Mouse (Mus musculus) heart, embryonic 10.5 days (tissue): ENCODE measurements around the gene Ehmt2. TPM values are rescaled to one million over a fixed set of nuclear protein-coding genes. Genes with fewer than 3 reads are reported as not detected.
"Not testable (repeated sequence)": the region's sequence is repeated elsewhere in the genome, so short reads cannot be mapped to it uniquely, and the experiment has no call there.

Source experiments
- DNase-seq: peaks from one replicate; pipeline ENCODE4 v3.0.0-alpha.2; 2017; ENCODE audit warnings: low spot score
- H3K27ac ChIP-seq: fragments of 300-500 bp; sonication (generic); 2 replicates; pipeline ENCODE4 v1.5.1; 2016; ENCODE audit warnings: mild to moderate bottlenecking
- H3K27me3 ChIP-seq: fragments of 300-500 bp; sonication (generic); 2 replicates; pipeline ENCODE4 v1.6.1; 2016; ENCODE audit warnings: mild to moderate bottlenecking; ENCODE audit not compliant: poor library complexity, insufficient read depth, severe bottlenecking
- H3K36me3 ChIP-seq: fragments of 300-500 bp; sonication (generic); 2 replicates; pipeline ENCODE4 v1.6.1; 2016; ENCODE audit warnings: mild to moderate bottlenecking, moderate library complexity
- H3K4me1 ChIP-seq: fragments of 300-500 bp; sonication (generic); 2 replicates; pipeline ENCODE4 v1.6.1; 2016; ENCODE audit warnings: mild to moderate bottlenecking
- H3K4me3 ChIP-seq: fragments of 300-500 bp; sonication (generic); 2 replicates; pipeline ENCODE4 v1.5.1; 2016; ENCODE audit warnings: mild to moderate bottlenecking, moderate library complexity
- H3K9me3 ChIP-seq: fragments of 300-500 bp; sonication (generic); 2 replicates; pipeline ENCODE4 v1.6.1; 2016; ENCODE audit warnings: mild to moderate bottlenecking, moderate library complexity
- WGBS: fragments of 180-500 bp; shearing (Covaris S2); methylation state at CpG from one replicate; pipeline ENCODE4 v1.1.7; 2016; 5-methylcytosine and 5-hydroxymethylcytosine counted together
- polyA plus RNA-seq: library from polyadenylated mRNA; unstranded; fragments of >200 nt; fragmentation: Nextera tagmentation; extraction: Ambion mirVana; gene quantifications from 2 replicates; pipeline ENCODE4 v1.2.1, GENCODE M21; 2016

Gene Ehmt2
- polyA plus RNA-seq, 1 experiment from 2014 or later, result 66.0 TPM

- no peak overlapping the region for H3K4me3 ChIP-seq
- 94% methylated on average over 4 of the region's 4 CpGs for WGBS
- H3K36me3 ChIP-seq, result peaks cover 24% of the 10 kb centered on the region
Observed at GRCm38 (mm10) chr17:34953904-34954303, 55.6 kb downstream of the Ehmt2 start.

GRCm38 (mm10) chr17:34954831-34955230 lies 56.6 kb downstream of the Ehmt2 start:
- H3K4me3 ChIP-seq, result no peak overlapping the region
- WGBS, result 77% methylated on average over 4 of the region's 4 CpGs
- no peak overlapping the region for H3K27ac ChIP-seq
- H3K4me1 ChIP-seq, result peaks cover 13% of the 10 kb centered on the region
- peaks cover 18% of the 10 kb centered on the region for H3K36me3 ChIP-seq
- no peaks in the 10 kb centered on the region for H3K9me3 ChIP-seq
- peaks cover 22% of the 10 kb centered on the region; the same call in 1 of the 2 replicates for H3K27me3 ChIP-seq
- no peak for DNase-seq

More at GRCm38 (mm10) chr17:34953904-34954303, 55.6 kb downstream of the Ehmt2 start:
- peaks cover 12% of the 10 kb centered on the region for H3K4me1 ChIP-seq
- peaks cover 22% of the 10 kb centered on the region; the same call in 1 of the 2 replicates for H3K27me3 ChIP-seq
- no peaks in the 10 kb centered on the region for H3K9me3 ChIP-seq
- DNase-seq, result no peak
- no peak overlapping the region for H3K27ac ChIP-seq

GRCm38 (mm10) chr17:34955884-34956283 lies 57.6 kb downstream of the Ehmt2 start:
- DNase-seq, result no peak
- peaks cover 8% of the 10 kb centered on the region for H3K36me3 ChIP-seq
- peaks cover 12% of the 10 kb centered on the region for H3K4me1 ChIP-seq
- peaks cover 22% of the 10 kb centered on the region; the same call in 1 of the 2 replicates for H3K27me3 ChIP-seq
- WGBS, result 72% methylated on average over 3 of the region's 3 CpGs
- no peak overlapping the region for H3K4me3 ChIP-seq
- H3K27ac ChIP-seq, result no peak overlapping the region
- H3K9me3 ChIP-seq, result no peaks in the 10 kb centered on the region

- Histone ChIP-seq H3K27ac (no peak overlapping the region), H3K36me3 (peaks cover 4% of the 10 kb centered on the region; the same call in 1 of the 2 replicates), H3K27me3 (peaks cover 22% of the 10 kb centered on the region; the same call in 1 of the 2 replicates), H3K4me3 (no peak overlapping the region), H3K9me3 (no peaks in the 10 kb centered on the region), H3K4me1 (peaks cover 7% of the 10 kb centered on the region)
- 19% methylated on average over 1 of the region's 1 CpGs for WGBS
- DNase-seq, result no peak
Observed at GRCm38 (mm10) chr17:34956340-34956739, 58.1 kb downstream of the Ehmt2 start.

- not testable (repeated sequence) for H3K27ac ChIP-seq, H3K4me1 ChIP-seq, H3K4me3 ChIP-seq, H3K9me3 ChIP-seq, H3K36me3 ChIP-seq, DNase-seq
- H3K27me3 ChIP-seq, result peaks cover 31% of the 10 kb centered on the region; the same call in 1 of the 2 replicates
- WGBS, result 17% methylated on average over 35 of the region's 40 CpGs
Observed at GRCm38 (mm10) chr17:34957291-34957690, 59.0 kb downstream of the Ehmt2 start.

GRCm38 (mm10) chr17:34957966-34958365 lies 59.7 kb downstream of the Ehmt2 start:
- 28% methylated on average over 21 of the region's 40 CpGs for WGBS
- H3K4me1 ChIP-seq, H3K27ac ChIP-seq, H3K4me3 ChIP-seq, H3K36me3 ChIP-seq, H3K9me3 ChIP-seq, DNase-seq: not testable (repeated sequence)
- H3K27me3 ChIP-seq, result peaks cover 36% of the 10 kb centered on the region; the same call in 1 of the 2 replicates

- H3K4me3 ChIP-seq, result peak overlapping the region; percentile 58
- not testable (repeated sequence) for H3K36me3 ChIP-seq, H3K4me1 ChIP-seq, DNase-seq, H3K9me3 ChIP-seq, H3K27ac ChIP-seq
- 4% methylated on average over 26 of the region's 47 CpGs for WGBS
- H3K27me3 ChIP-seq, result peaks cover 41% of the 10 kb centered on the region; the same call in 1 of the 2 replicates
Observed at GRCm38 (mm10) chr17:34958734-34959129, 60.5 kb downstream of the Ehmt2 start.

GRCm38 (mm10) chr17:34959130-34959778 lies 61.0 kb downstream of the Ehmt2 start, which contains the start of gene Hspa1b:
Gene Hspa1b, minus strand, starts transcription at chr17:34959238.
- DNase-seq, result peak; percentile 92
- Histone ChIP-seq H3K4me3 (peak within 1 kb of the TSS; percentile 58), H3K27ac (peak within 1 kb of the TSS; percentile 88), H3K27me3 (peaks cover 43% of the 10 kb centered on the region; the same call in 1 of the 2 replicates)
- WGBS, result under 1% methylated on average over 31 of the region's 32 CpGs
- not testable (repeated sequence) for H3K9me3 ChIP-seq, H3K4me1 ChIP-seq, H3K36me3 ChIP-seq

- Histone ChIP-seq H3K27ac (peak overlapping the region; percentile 88), H3K4me1 (peaks cover 7% of the 10 kb centered on the region), H3K27me3 (peaks cover 40% of the 10 kb centered on the region; the same call in 1 of the 2 replicates), H3K4me3 (peak overlapping the region; percentile 58), H3K9me3 (no peaks in the 10 kb centered on the region), H3K36me3 (no peaks in the 10 kb centered on the region)
- 10% methylated on average over 12 of the region's 12 CpGs for WGBS
- DNase-seq, result no peak
Observed at GRCm38 (mm10) chr17:34959881-34960515, 61.7 kb downstream of the Ehmt2 start.

GRCm38 (mm10) chr17:34960702-34961493 lies 62.6 kb downstream of the Ehmt2 start:
- Histone ChIP-seq H3K36me3 (no peaks in the 10 kb centered on the region), H3K9me3 (no peaks in the 10 kb centered on the region), H3K4me3 (no peak overlapping the region), H3K27me3 (peaks cover 33% of the 10 kb centered on the region; the same call in 1 of the 2 replicates), H3K27ac (no peak overlapping the region), H3K4me1 (peaks cover 7% of the 10 kb centered on the region)
- no peak for DNase-seq

GRCm38 (mm10) chr17:34962125-34962524 lies 63.9 kb downstream of the Ehmt2 start:
- no peaks in the 10 kb centered on the region for H3K9me3 ChIP-seq
- no peak overlapping the region for H3K4me3 ChIP-seq
- 22% methylated on average over 3 of the region's 3 CpGs for WGBS
- peaks cover 7% of the 10 kb centered on the region for H3K4me1 ChIP-seq
- no peak for DNase-seq
- H3K27me3 ChIP-seq, result peaks cover 37% of the 10 kb centered on the region; the same call in 1 of the 2 replicates
- H3K36me3 ChIP-seq, result no peaks in the 10 kb centered on the region
- no peak overlapping the region for H3K27ac ChIP-seq

- 68% methylated on average over 1 of the region's 1 CpGs for WGBS
- Histone ChIP-seq H3K4me3 (no peak overlapping the region), H3K4me1 (peaks cover 12% of the 10 kb centered on the region), H3K27ac (no peak overlapping the region), H3K27me3 (peaks cover 44% of the 10 kb centered on the region), H3K36me3 (no peaks in the 10 kb centered on the region), H3K9me3 (no peaks in the 10 kb centered on the region)
- no peak for DNase-seq
Observed at GRCm38 (mm10) chr17:34962841-34963240, 64.6 kb downstream of the Ehmt2 start.
